Mouse (Mus musculus) right cerebral cortex, postnatal 14 days (tissue): Measurements from ENCODE around the gene Prrt4.
"Not testable (repeated sequence)": the region's sequence is repeated elsewhere in the genome, so short reads cannot be mapped to it uniquely, and the experiment has no call there.

ENCODE experiments used
- DNase-seq: peaks from one replicate; pipeline ENCODE4 v3.0.0; 2022

Gene Prrt4

DNA sequence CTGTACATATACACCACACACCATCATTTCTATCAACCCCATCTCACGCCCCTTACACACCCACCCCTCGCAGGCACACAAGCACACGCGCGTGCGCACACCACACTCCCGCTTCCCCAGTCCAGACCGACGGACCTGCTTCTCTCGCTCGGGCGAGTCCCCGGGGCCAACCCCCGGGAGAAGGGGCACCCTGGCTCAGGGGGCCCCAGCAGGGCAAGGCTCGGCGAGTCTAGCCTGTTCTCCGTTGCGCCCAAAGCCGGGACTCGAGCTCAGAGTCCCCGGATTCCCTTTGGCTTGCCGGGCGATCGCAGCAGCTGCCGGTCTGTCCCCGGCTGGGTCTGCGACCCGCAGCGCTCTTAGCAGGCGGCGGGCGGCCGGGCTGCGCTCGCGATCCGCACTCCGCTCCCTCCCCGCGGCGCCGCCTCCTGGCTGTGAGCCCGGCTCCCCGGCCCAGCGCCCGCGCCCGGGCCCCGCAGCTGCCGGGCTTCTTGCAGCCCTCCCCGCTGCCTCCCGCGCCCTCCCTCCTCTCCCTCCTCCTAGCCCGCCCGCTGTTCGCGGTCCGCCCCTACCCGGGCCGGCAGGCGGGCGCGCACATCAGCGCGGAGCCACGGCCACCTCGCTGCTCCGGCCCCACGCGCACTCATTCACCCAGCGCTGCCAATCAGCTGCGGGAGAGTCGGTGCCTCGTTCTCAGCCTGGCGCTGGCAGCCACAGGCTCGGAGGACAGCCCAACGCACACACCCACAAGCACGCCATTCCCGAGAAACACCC is at the start of gene Prrt4:
Gene Prrt4 (minus strand): TSS at position 697 of the 771 bp plus-strand sequence.
- peak; percentile 66 for DNase-seq

- not testable (repeated sequence) for DNase-seq
Measured at GRCm38 (mm10) chr6:29217717-29218116, 38.3 kb upstream of the Prrt4 start.

DNA sequence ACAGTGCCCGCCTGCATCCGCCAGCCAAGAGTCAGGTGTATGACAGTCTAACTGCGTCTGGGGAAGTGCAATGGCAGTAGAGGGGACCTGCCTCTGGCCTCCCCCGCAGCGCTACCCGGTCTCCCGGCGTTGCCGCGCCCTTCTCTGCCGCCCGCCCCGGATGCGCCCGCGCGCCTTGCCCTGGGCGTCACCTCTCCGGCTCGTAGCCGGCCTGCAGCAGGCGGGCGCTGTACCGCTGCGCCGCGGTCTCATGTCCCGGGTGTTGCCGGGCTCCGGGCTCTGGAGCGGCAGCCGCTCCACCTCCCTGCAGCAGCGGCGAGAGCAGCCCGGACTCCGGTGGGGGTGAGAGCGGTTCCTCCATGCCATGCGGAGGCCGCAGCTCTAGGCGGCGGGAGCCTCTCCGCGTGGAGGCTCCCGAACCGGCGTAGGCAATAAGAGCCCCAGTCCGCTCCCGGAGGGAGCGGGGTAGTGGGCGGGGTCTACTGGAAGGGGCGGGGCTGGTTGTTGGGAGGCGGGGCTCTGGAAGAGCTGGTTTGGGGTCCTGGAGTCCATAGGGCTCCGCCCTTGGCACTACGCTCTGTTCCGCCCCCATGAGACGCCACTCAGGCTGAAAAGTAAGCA is 36.6 kb upstream of the Prrt4 start, which contains the start of gene Impdh1:
Gene Impdh1 (minus strand): TSS at position 484 of the 621 bp plus-strand sequence.
- DNase-seq, result peak; percentile 53

GRCm38 (mm10) chr6:29215181-29215580 is 35.8 kb upstream of the Prrt4 start:
- no peak for DNase-seq

- DNase-seq, result no peak
Measured at GRCm38 (mm10) chr6:29214776-29215175, 35.4 kb upstream of the Prrt4 start.

- no peak for DNase-seq
Measured at GRCm38 (mm10) chr6:29214245-29214644, 34.9 kb upstream of the Prrt4 start.

DNA sequence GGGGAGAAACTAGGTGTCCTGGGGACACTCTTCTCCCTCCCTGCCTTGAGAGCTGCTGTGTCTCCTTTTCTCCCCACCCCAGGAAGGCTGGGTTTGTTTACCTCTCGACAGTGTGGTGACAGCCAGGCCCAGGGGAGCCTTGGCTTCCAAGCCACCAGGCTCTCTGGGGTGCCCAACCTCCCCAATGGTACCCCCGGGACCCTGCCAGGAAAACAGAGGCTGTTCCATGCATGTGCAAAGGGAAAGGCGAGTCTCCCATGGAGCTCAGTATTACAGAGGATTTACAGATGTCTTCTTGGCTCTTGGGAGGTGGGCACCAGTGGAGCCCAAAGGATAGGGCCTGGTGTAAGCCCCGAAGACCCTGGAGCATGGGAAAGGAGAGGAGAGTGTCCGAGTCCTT is 34.1 kb upstream of the Prrt4 start:
- no peak for DNase-seq

- DNase-seq, result peak; percentile 70
Measured at GRCm38 (mm10) chr6:29211806-29212492, 32.6 kb upstream of the Prrt4 start.

GRCm38 (mm10) chr6:29211146-29211545 is 31.8 kb upstream of the Prrt4 start:
- no peak for DNase-seq

DNA sequence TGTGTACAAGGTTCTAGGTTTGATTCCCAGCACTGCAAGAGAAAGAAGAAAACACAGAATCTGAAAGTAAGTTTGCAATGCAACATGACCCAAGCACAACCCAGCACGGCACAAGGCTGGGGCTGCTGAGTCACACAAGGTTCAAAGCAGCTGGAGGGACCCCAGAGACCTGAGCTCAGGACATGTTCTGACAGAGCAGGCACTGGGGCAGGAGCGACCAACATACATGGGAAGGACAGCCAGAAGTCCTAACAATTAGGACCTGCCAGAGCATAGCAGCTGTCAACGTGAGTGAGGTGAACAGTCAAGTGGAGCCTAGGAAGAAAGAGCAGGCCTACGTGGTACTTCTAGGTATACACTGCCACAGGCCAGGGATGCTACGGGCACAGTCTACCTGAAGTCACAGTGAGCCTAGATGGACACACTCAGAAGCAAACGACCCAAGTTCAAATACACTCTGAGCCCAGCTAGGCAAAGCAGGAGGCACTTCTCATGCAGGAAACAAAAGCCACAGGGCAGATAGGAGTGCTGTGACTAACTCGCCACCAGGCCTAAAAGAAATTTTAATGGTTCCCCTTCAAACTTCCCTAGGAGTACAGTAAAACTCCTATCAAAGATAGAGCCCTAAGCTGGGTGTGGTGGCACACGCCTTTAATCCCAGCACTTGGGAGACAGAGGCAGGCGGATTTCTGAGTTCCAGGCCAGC is 31.0 kb upstream of the Prrt4 start:
- no peak for DNase-seq

DNA sequence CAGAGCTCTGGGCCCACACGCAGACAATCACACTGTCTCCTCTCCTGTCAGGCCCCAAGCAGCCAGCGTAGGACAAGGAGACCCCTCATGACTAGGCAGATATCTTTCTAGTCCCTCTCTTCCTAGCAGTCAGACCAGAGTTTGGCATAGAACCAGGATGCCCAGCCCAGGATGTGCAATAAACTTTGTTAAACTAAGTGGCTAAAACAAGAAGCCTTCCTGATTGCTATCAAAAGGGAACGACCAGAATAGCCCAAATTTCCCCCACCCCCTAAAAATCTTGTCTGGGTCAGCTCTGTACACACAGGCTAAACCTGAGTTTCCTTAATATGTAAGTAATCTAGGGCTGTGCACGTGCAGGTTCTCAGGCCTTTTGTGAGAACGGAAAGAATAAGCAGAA is 28.8 kb upstream of the Prrt4 start:
- no peak for DNase-seq

DNA sequence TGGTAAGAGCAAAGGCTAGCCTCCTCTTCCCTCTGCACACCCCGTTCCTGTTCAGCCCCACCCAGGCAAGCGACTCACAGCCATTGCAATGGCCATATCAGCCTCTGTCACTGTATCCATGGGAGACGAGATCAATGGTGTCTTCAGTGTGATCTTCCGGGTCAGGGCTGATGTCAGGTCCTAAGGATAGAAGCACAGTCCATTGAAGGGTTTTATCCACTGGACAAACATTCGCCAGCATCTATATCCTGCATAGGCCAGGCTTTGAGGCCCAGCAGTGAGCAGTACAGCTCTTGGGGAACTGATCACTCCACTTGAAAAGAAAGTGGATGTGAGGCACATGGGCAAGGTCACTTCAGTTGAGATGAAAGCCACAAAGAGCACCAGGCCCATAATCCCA is 27.6 kb upstream of the Prrt4 start:
- DNase-seq, result no peak

DNA sequence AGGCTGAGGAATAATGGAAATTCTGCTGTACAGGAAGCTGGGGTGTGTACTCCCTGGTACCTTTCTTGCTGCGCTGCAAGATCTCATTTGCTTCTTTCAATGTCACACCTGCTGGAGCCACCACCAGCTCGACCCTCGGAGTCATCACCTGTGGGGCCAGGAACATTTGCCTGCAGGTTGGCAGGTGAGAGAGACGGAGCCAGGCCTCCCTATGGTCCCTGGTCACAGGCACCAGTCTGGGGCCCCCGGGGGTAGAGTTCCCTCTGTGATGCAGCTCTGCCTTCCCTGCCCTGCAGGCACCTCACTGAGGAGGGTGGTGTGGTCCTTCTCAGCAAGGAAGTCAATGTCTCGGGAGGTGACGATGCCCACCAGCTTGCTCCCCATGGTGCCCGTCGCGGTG is 26.6 kb upstream of the Prrt4 start:
- no peak for DNase-seq

DNA sequence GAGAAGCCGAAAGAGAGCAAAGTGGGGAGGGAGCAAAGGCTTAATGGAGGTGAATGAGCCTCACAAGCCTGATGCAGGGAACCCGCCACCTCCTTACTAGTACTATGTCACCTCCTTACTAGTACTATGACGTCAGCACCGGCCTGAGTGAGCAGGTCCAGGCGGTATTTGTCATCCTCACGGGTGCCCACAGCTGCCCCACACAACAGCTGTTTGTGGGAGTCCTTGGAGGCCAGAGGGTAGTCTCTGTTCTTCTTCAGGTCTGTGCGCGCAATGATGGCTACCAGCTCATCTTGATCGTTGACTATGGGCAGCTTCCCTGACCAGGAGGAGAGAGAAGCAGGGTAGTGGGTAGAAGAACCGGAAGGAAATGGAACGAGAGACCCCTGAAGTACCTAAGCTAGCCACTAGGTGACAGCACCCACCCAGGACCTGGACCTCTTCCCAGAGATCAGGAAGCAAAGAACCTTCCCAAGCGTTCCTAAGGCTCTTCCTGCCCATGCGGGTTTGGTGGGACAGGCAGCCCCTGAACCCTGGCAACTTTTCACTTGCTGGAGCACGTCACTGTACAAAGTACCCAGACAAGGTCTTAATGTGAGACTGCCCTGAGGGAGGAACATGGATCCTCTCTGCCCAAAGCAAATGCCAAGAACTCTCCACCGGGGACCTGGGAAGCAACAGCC is 25.7 kb upstream of the Prrt4 start:
- peak; percentile 51 for DNase-seq

GRCm38 (mm10) chr6:29203861-29204585 is 24.6 kb upstream of the Prrt4 start:
- DNase-seq, result no peak

GRCm38 (mm10) chr6:29203096-29203495 is 23.7 kb upstream of the Prrt4 start:
- no peak for DNase-seq

- DNase-seq, result no peak
Measured at GRCm38 (mm10) chr6:29201988-29202387, 22.6 kb upstream of the Prrt4 start.

GRCm38 (mm10) chr6:29201341-29201740 is 22.0 kb upstream of the Prrt4 start:
- no peak for DNase-seq

GRCm38 (mm10) chr6:29200496-29200895 is 21.1 kb upstream of the Prrt4 start:
- no peak for DNase-seq

DNA sequence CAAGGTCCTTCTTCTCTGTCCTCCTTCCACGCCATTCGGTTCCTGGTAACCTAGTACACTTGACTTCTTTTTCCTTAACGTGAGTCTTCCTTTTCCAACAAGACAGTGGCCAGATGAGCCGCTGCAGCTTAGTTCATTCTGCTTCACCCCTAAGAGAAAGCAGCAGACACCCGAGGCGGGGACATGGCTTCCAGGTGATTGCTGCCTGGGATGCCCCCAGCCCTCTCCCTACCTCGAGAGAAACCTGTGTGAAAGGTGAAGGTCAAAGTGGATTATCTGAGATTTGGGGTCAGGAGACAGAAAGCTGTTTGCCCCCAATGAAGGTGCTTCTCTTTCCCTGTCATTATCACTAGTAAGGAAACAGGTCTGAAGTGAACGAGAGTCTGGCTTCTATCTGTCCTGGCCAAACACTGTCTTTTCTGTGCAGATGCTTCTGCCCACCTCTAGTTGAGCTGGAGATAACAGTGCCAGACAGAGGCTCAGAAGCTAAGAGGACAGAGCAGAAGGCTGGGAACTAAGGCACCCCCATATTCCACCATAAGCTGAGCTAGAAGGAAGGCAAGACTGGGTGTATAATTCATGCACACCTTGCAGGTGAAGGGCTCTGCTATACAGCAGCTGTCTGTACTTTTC is 20.0 kb upstream of the Prrt4 start:
- DNase-seq, result no peak
